Mouse (Mus musculus) stomach, embryonic 16.5 days (tissue): ENCODE data around the gene Zfand6. TPM values are rescaled to one million over a fixed set of nuclear protein-coding genes. Genes with fewer than 3 reads are reported as not detected.
A peak's percentile ranks its signal among the peaks of the same experiment; 100 is the strongest.

Experiments used
- ATAC-seq: fragments of 200-750 bp; cut with Nextera tagmentation; 2 replicates; pipeline ENCODE4 v1.8.0; 2017; ENCODE audit warnings: moderate number of reproducible peaks, moderate TSS enrichment; ENCODE audit not compliant: insufficient read depth, low FRiP score
- H3K27ac ChIP-seq: fragments of 300-500 bp; sonication (generic); 2 replicates; pipeline ENCODE4 v1.5.1; 2014; ENCODE audit warnings: low read length
- H3K27me3 ChIP-seq: fragments of 300-500 bp; sonication (generic); 2 replicates; pipeline ENCODE4 v1.6.1; 2014; ENCODE audit warnings: low read length, control low read depth, mixed read lengths; ENCODE audit not compliant: control insufficient read depth, insufficient read depth
- H3K36me3 ChIP-seq: fragments of 300-500 bp; sonication (generic); 2 replicates; pipeline ENCODE4 v1.6.1; 2014; ENCODE audit warnings: low read length; ENCODE audit not compliant: control insufficient read depth, insufficient read depth
- H3K4me1 ChIP-seq: fragments of 300-500 bp; sonication (generic); 2 replicates; pipeline ENCODE4 v1.6.1; 2014; ENCODE audit warnings: low read length, control low read depth, mixed read lengths; ENCODE audit not compliant: control insufficient read depth, insufficient read depth
- H3K4me2 ChIP-seq: fragments of 300-500 bp; sonication (generic); 2 replicates; pipeline ENCODE4 v1.6.1; 2014; ENCODE audit warnings: low read depth, low read length, mixed read lengths
- H3K4me3 ChIP-seq: fragments of 300-500 bp; sonication (generic); replicated peaks from 2 replicates; pipeline ENCODE4 v1.5.1; 2014; ENCODE audit warnings: mild to moderate bottlenecking, low read length
- H3K9ac ChIP-seq: fragments of 300-500 bp; sonication (generic); 2 replicates; pipeline ENCODE4 v1.6.1; 2014; ENCODE audit warnings: low read length
- H3K9me3 ChIP-seq: fragments of 300-500 bp; sonication (generic); replicated peaks from 2 replicates; pipeline ENCODE4 v1.6.1; 2016; ENCODE audit warnings: low read length, control low read depth; ENCODE audit not compliant: control insufficient read depth
- WGBS: fragments of 180-500 bp; shearing (Covaris S2); extraction: QIAGEN DNeasy Blood & Tissue Kit; methylation state at CpG from one replicate; pipeline ENCODE4 v1.1.7; 2014; 5-methylcytosine and 5-hydroxymethylcytosine counted together
- polyA plus RNA-seq: library from polyadenylated mRNA; unstranded; fragments of >200 nt; fragmentation: Nextera tagmentation; extraction: Ambion mirVana; gene quantifications from 2 replicates; pipeline ENCODE4 v1.2.1, GENCODE M21; 2015

The Zfand6 gene
- polyA plus RNA-seq: 179 and 180 TPM in 2 replicates

- Histone ChIP-seq H3K9me3 (no peaks in the 10 kb centered on the region), H3K27ac (peak within 1 kb of the TSS; percentile 88), H3K27me3 (no peaks in the 10 kb centered on the region), H3K4me2 (peak within 1 kb of the TSS; percentile 59), H3K4me1 (no peaks in the 10 kb centered on the region), H3K36me3 (no peaks in the 10 kb centered on the region), H3K9ac (peak within 1 kb of the TSS; percentile 85), H3K4me3 (peak within 1 kb of the TSS; percentile 82)
- peak; percentile 99 for ATAC-seq
- WGBS: under 1% methylated on average over 77 of the region's 87 CpGs
Observed at GRCm38 (mm10) chr7:84689251-84690100, at the start of gene Zfand6. TSS of gene Zfand6 (minus strand) at chr7:84689959.

DNA sequence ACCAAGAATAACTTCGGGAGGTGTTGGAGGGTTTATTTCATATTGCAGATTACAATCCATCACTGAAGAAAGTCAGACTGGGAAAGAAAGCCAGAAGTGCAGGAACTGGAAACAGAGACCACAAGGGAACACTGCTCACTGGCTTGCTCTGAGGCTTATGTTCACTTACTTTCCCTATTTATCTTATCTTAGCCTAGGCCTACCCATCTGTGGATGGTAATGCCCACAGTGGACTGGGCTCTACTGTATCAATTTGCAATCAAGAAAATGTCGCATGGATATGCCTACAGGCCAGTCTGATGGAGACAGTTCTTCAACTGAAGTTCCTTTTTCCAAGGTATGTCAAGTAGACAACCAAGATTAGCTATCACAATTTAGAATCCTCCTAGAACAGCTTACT, 47.0 kb upstream of the Zfand6 start:
- H3K4me1 ChIP-seq: no peaks in the 10 kb centered on the region
- 74% methylated on average over 2 of the region's 2 CpGs for WGBS
- H3K36me3 ChIP-seq: no peaks in the 10 kb centered on the region
- no peak overlapping the region for H3K4me2 ChIP-seq
- no peaks in the 10 kb centered on the region for H3K27me3 ChIP-seq
- no peak overlapping the region for H3K4me3 ChIP-seq
- no peak overlapping the region for H3K9ac ChIP-seq
- H3K9me3 ChIP-seq: no peaks in the 10 kb centered on the region
- no peak overlapping the region for H3K27ac ChIP-seq
- ATAC-seq: no peak

- ATAC-seq: no peak
- WGBS: 43% methylated on average over 1 of the region's 1 CpGs
- Histone ChIP-seq H3K27me3 (no peaks in the 10 kb centered on the region), H3K9ac (no peak overlapping the region), H3K4me1 (no peaks in the 10 kb centered on the region), H3K9me3 (no peaks in the 10 kb centered on the region), H3K36me3 (no peaks in the 10 kb centered on the region), H3K4me3 (no peak overlapping the region), H3K4me2 (no peak overlapping the region), H3K27ac (no peak overlapping the region)
Observed at GRCm38 (mm10) chr7:84733038-84733437, 43.3 kb upstream of the Zfand6 start.

DNA sequence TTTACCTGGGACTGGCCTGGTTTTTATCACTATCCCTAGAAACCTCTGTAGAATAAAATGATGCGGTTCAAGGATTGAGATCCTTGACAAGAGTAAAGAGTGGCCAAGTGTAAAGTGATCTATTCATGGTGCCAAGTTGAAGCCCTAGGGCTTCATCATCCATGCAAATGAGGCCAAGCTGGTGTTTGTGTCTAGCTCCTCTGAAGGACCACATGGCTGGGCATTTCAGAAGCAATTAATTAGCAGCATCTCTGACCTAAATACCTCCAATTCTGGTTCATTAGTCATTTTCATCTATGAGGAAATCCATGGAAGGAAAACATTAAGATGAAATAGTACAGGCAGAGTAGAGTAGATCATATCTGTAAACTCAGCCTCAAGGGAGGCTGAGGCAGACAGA, 42.3 kb upstream of the Zfand6 start:
- no peaks in the 10 kb centered on the region for H3K36me3 ChIP-seq
- no peaks in the 10 kb centered on the region for H3K27me3 ChIP-seq
- H3K9ac ChIP-seq: no peak overlapping the region
- H3K4me1 ChIP-seq: no peaks in the 10 kb centered on the region
- no peak overlapping the region for H3K4me3 ChIP-seq
- no peak overlapping the region for H3K4me2 ChIP-seq
- H3K27ac ChIP-seq: no peak overlapping the region
- no peak for ATAC-seq
- H3K9me3 ChIP-seq: no peaks in the 10 kb centered on the region
- 88% methylated on average over 1 of the region's 1 CpGs for WGBS

DNA sequence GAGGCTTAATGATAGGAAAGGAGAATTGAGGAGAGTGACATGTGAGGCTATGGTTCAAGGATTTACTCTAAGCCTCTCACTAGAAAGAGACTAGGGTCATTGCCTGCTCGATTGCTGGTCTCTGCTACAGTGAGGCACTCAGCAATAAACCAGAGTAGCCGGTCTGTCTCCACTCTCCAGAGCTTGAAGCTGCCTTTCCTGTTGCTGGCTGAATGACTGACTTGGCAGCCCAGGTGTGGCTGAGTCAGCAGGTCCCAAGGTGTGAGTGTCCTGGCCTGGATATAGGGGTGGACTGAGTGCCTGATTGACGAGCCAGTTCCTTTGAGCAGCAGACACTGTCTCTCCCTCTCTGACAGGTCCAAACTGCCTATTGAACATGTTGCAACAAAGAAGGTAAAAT, 41.3 kb upstream of the Zfand6 start:
- no peak overlapping the region for H3K27ac ChIP-seq
- H3K4me1 ChIP-seq: no peaks in the 10 kb centered on the region
- no peak for ATAC-seq
- no peak overlapping the region for H3K9ac ChIP-seq
- WGBS: 74% methylated on average over 3 of the region's 3 CpGs
- H3K36me3 ChIP-seq: no peaks in the 10 kb centered on the region
- H3K4me3 ChIP-seq: no peak overlapping the region
- H3K27me3 ChIP-seq: no peaks in the 10 kb centered on the region
- no peak overlapping the region for H3K4me2 ChIP-seq
- no peaks in the 10 kb centered on the region for H3K9me3 ChIP-seq

- WGBS: 47% methylated on average over 7 of the region's 7 CpGs
- H3K36me3 ChIP-seq: no peaks in the 10 kb centered on the region
- no peak overlapping the region for H3K4me2 ChIP-seq
- no peak overlapping the region for H3K9ac ChIP-seq
- H3K4me1 ChIP-seq: no peaks in the 10 kb centered on the region
- peak; percentile 87 for ATAC-seq
- no peaks in the 10 kb centered on the region for H3K9me3 ChIP-seq
- no peaks in the 10 kb centered on the region for H3K27me3 ChIP-seq
- H3K27ac ChIP-seq: no peak overlapping the region
- H3K4me3 ChIP-seq: no peak overlapping the region
Observed at GRCm38 (mm10) chr7:84722804-84723459, 33.2 kb upstream of the Zfand6 start.

GRCm38 (mm10) chr7:84710287-84710958, 20.7 kb upstream of the Zfand6 start:
- Histone ChIP-seq H3K9ac (no peak overlapping the region), H3K4me3 (no peak overlapping the region), H3K4me2 (no peak overlapping the region), H3K9me3 (no peaks in the 10 kb centered on the region), H3K27ac (no peak overlapping the region), H3K4me1 (no peaks in the 10 kb centered on the region), H3K27me3 (no peaks in the 10 kb centered on the region), H3K36me3 (no peaks in the 10 kb centered on the region)
- no peak for ATAC-seq

- no peak for ATAC-seq
- Histone ChIP-seq H3K4me3 (no peak overlapping the region), H3K4me1 (no peaks in the 10 kb centered on the region), H3K36me3 (no peaks in the 10 kb centered on the region), H3K27ac (no peak overlapping the region), H3K27me3 (no peaks in the 10 kb centered on the region), H3K9me3 (no peaks in the 10 kb centered on the region), H3K9ac (no peak overlapping the region), H3K4me2 (no peak overlapping the region)
- WGBS: 80% methylated on average over 3 of the region's 3 CpGs
Observed at GRCm38 (mm10) chr7:84706877-84707276, 17.1 kb upstream of the Zfand6 start.

DNA sequence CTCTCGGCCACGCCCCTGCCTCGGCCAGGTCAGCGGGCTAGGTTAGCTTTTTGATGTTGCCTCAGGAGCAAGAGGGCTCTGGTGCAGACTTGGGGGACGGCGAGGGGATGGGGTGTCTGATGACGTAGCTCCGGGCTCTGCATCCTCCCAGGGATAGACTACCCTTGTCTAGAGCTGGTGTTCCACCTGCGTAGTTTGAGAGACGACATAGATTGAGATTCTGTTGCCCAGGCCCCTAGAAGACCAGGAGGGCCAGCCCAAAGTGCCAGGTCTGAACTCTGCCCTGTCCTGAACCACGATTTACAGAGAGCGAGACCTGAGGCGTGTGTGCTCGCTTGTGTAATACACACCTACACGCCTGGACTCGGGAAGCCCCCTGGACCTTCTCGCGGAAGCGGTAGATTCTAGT, 346 bp upstream of the Zfand6 start:
- Histone ChIP-seq H3K4me1 (no peaks in the 10 kb centered on the region), H3K27ac (no peak overlapping the region), H3K36me3 (no peaks in the 10 kb centered on the region), H3K4me2 (peak overlapping the region; percentile 59), H3K9ac (peak overlapping the region; percentile 49), H3K4me3 (peak overlapping the region; percentile 82), H3K9me3 (no peaks in the 10 kb centered on the region), H3K27me3 (no peaks in the 10 kb centered on the region)
- 5% methylated on average over 19 of the region's 19 CpGs for WGBS
- no peak for ATAC-seq
